Mouse (Mus musculus): ENCODE measurements around the gene Bcat2. TPM values are rescaled to one million over a fixed set of nuclear protein-coding genes. Genes with fewer than 3 reads are reported as not detected.

Gene Bcat2
- total and polyA plus RNA-seq, 2 experiments from 2014 or later = 13.7 to 20.2 TPM

GRCm38 (mm10) chr7:45596107-45596506 is 26.2 kb downstream of the Bcat2 start:
- WGBS = 92% methylated on average over 1 of the region's 1 CpGs
- Histone ChIP-seq H3K27ac (ENCODE audit: low read depth, low read length) (no peak overlapping the region), H3K4me1 (ENCODE audit: insufficient read depth) (no peaks in the 10 kb centered on the region), H3K4me2 (ENCODE audit: low read depth) (no peak overlapping the region), H3K9me3 (ENCODE audit: low read length) (no peaks in the 10 kb centered on the region), H3K4me3 (ENCODE audit: low read depth, low read length) (no peak overlapping the region), H3K36me3 (ENCODE audit: insufficient read depth) (no peaks in the 10 kb centered on the region), H3K27me3 (ENCODE audit: insufficient read depth, low read length) (no peaks in the 10 kb centered on the region), H3K9ac (no peak overlapping the region)
- TF ChIP-seq CTCF (IDR thresholded peaks at IDR 0.05; ENCODE audit: low read depth) = no peak
- ATAC-seq (no peak), DNase-seq (no peak)

- Histone ChIP-seq H3K9ac (no peak overlapping the region), H3K4me3 (ENCODE audit: low read depth, low read length) (no peak overlapping the region), H3K4me1 (ENCODE audit: insufficient read depth) (no peaks in the 10 kb centered on the region), H3K36me3 (ENCODE audit: insufficient read depth) (no peaks in the 10 kb centered on the region), H3K27me3 (ENCODE audit: insufficient read depth, low read length) (no peaks in the 10 kb centered on the region), H3K27ac (ENCODE audit: low read depth, low read length) (no peak overlapping the region), H3K4me2 (ENCODE audit: low read depth) (no peak overlapping the region), H3K9me3 (ENCODE audit: low read length) (no peaks in the 10 kb centered on the region)
- no peak for TF ChIP-seq CTCF (IDR thresholded peaks at IDR 0.05; ENCODE audit: low read depth)
- no peak for DNase-seq
- no peak for ATAC-seq
- WGBS = 88% methylated on average over 5 of the region's 5 CpGs
Measured at GRCm38 (mm10) chr7:45597013-45597412, 27.1 kb downstream of the Bcat2 start.

- Histone ChIP-seq H3K9ac (no peak overlapping the region), H3K4me2 (ENCODE audit: low read depth) (no peak overlapping the region), H3K9me3 (ENCODE audit: low read length) (no peaks in the 10 kb centered on the region), H3K36me3 (ENCODE audit: insufficient read depth) (no peaks in the 10 kb centered on the region), H3K4me1 (ENCODE audit: insufficient read depth) (no peaks in the 10 kb centered on the region), H3K27me3 (ENCODE audit: insufficient read depth, low read length) (no peaks in the 10 kb centered on the region), H3K27ac (ENCODE audit: low read depth, low read length) (no peak overlapping the region), H3K4me3 (ENCODE audit: low read depth, low read length) (no peak overlapping the region)
- DNase-seq = no peak
- 91% methylated on average over 6 of the region's 6 CpGs for WGBS
- TF ChIP-seq CTCF (IDR thresholded peaks at IDR 0.05; ENCODE audit: low read depth) = no peak
- ATAC-seq = no peak
Measured at GRCm38 (mm10) chr7:45597527-45597926, 27.6 kb downstream of the Bcat2 start.

GRCm38 (mm10) chr7:45598960-45599879 is 29.3 kb downstream of the Bcat2 start:
- TF ChIP-seq CTCF (IDR thresholded peaks at IDR 0.05; ENCODE audit: low read depth) = no peak
- no peaks in the 10 kb centered on the region for H3K4me1 ChIP-seq (ENCODE audit: insufficient read depth)
- no peak overlapping the region for H3K4me2 ChIP-seq (ENCODE audit: low read depth)
- no peaks in the 10 kb centered on the region for H3K9me3 ChIP-seq (ENCODE audit: low read length)
- no peaks in the 10 kb centered on the region for H3K36me3 ChIP-seq (ENCODE audit: insufficient read depth)
- no peaks in the 10 kb centered on the region for H3K27me3 ChIP-seq (ENCODE audit: insufficient read depth, low read length)
- 53% methylated on average over 18 of the region's 18 CpGs for WGBS
- H3K4me3 ChIP-seq (ENCODE audit: low read depth, low read length) = no peak overlapping the region
- no peak overlapping the region for H3K9ac ChIP-seq
- DNase-seq (no peak), ATAC-seq (no peak)
- H3K27ac ChIP-seq (ENCODE audit: low read depth, low read length) = no peak overlapping the region

- WGBS = 78% methylated on average over 9 of the region's 9 CpGs
- Histone ChIP-seq H3K27me3 (ENCODE audit: insufficient read depth, low read length) (no peaks in the 10 kb centered on the region), H3K4me1 (ENCODE audit: insufficient read depth) (no peaks in the 10 kb centered on the region), H3K9me3 (ENCODE audit: low read length) (no peaks in the 10 kb centered on the region), H3K9ac (no peak overlapping the region), H3K4me3 (ENCODE audit: low read depth, low read length) (no peak overlapping the region), H3K36me3 (ENCODE audit: insufficient read depth) (no peaks in the 10 kb centered on the region), H3K4me2 (ENCODE audit: low read depth) (no peak overlapping the region), H3K27ac (ENCODE audit: low read depth, low read length) (no peak overlapping the region)
- no peak for ATAC-seq
- no peak for TF ChIP-seq CTCF (IDR thresholded peaks at IDR 0.05; ENCODE audit: low read depth)
- DNase-seq = no peak
Measured at GRCm38 (mm10) chr7:45605704-45606289, 35.8 kb downstream of the Bcat2 start.

GRCm38 (mm10) chr7:45609511-45609910 is 39.6 kb downstream of the Bcat2 start:
- no peaks in the 10 kb centered on the region for H3K9me3 ChIP-seq (ENCODE audit: low read length)
- H3K4me1 ChIP-seq (ENCODE audit: insufficient read depth) = no peaks in the 10 kb centered on the region
- WGBS = 79% methylated on average over 1 of the region's 1 CpGs
- H3K27ac ChIP-seq (ENCODE audit: low read depth, low read length) = no peak overlapping the region
- ATAC-seq (no peak), DNase-seq (no peak)
- no peak for TF ChIP-seq CTCF (IDR thresholded peaks at IDR 0.05; ENCODE audit: low read depth)
- H3K9ac ChIP-seq = no peak overlapping the region
- H3K4me2 ChIP-seq (ENCODE audit: low read depth) = no peak overlapping the region
- no peak overlapping the region for H3K4me3 ChIP-seq (ENCODE audit: low read depth, low read length)
- H3K27me3 ChIP-seq (ENCODE audit: insufficient read depth, low read length) = no peaks in the 10 kb centered on the region
- H3K36me3 ChIP-seq (ENCODE audit: insufficient read depth) = no peaks in the 10 kb centered on the region

GRCm38 (mm10) chr7:45616277-45616676 is 46.3 kb downstream of the Bcat2 start:
- no peak overlapping the region for H3K27ac ChIP-seq (ENCODE audit: low read depth, low read length)
- no peak for ATAC-seq
- no peaks in the 10 kb centered on the region for H3K36me3 ChIP-seq (ENCODE audit: insufficient read depth)
- H3K4me2 ChIP-seq (ENCODE audit: low read depth) = no peak overlapping the region
- no peak for TF ChIP-seq CTCF (IDR thresholded peaks at IDR 0.05; ENCODE audit: low read depth)
- no peak overlapping the region for H3K4me3 ChIP-seq (ENCODE audit: low read depth, low read length)
- H3K9ac ChIP-seq = no peak overlapping the region
- no peaks in the 10 kb centered on the region for H3K4me1 ChIP-seq (ENCODE audit: insufficient read depth)
- no peak for DNase-seq
- no peaks in the 10 kb centered on the region for H3K9me3 ChIP-seq (ENCODE audit: low read length)
- H3K27me3 ChIP-seq (ENCODE audit: insufficient read depth, low read length) = peaks cover 22% of the 10 kb centered on the region; the same call in 1 of the 2 replicates
- 25% methylated on average over 5 of the region's 6 CpGs for WGBS

Measured in forebrain, postnatal 0 days (tissue).